In genomic region chr12:5242551-5243330, GRCm38 (mm10) we compare ENCODE assay signal across 25 mouse cellular contexts.
DNase-seq lines count a peak whose midpoint lies in the region; ATAC-seq lines count a peak whose summit lies in the region.
"Had no signal": no experiment of that assay in that cellular context is flagged by ENCODE, and none has a peak within 500 bp of the region (broad histone marks: within the 10 kb centered on the region; RNA-seq: fewer than 3 reads in every experiment).

No protein-coding gene starts in this region.

- 83% methylated on average over 8 of the region's 8 CpGs for WGBS in heart, embryonic 10.5 days
- 66% methylated on average over 8 of the region's 8 CpGs for WGBS in limb, embryonic 13.5 days
- WGBS in limb, embryonic 10.5 days, result 88% methylated on average over 8 of the region's 8 CpGs

- no peak overlapping the region for H3K4me3 ChIP-seq in heart, embryonic 10.5 days
- no peak overlapping the region for H3K4me3 ChIP-seq in limb, embryonic 13.5 days
- no peak overlapping the region for H3K4me3 ChIP-seq in limb, embryonic 10.5 days
- H3K4me3 ChIP-seq: left cerebral cortex, adult 2 months; liver, embryonic 15.5 days; lung, embryonic 15.5 days; midbrain, embryonic 15.5 days; neural tube, embryonic 12.5 days had no signal

- H3K27me3 ChIP-seq in heart, embryonic 10.5 days (ENCODE audit: insufficient read depth, poor library complexity, severe bottlenecking), result no peaks in the 10 kb centered on the region
- no peaks in the 10 kb centered on the region for H3K27me3 ChIP-seq in limb, embryonic 13.5 days
- H3K27me3 ChIP-seq in limb, embryonic 10.5 days (ENCODE audit: low read depth, poor library complexity, severe bottlenecking), result no peaks in the 10 kb centered on the region
- H3K27me3 ChIP-seq: liver, embryonic 15.5 days; lung, embryonic 15.5 days; midbrain, embryonic 15.5 days; neural tube, embryonic 12.5 days; Patski had no signal

- no peak overlapping the region for H3K4me2 ChIP-seq in limb, embryonic 13.5 days (replicated peaks)
- H3K4me2 ChIP-seq: liver, embryonic 15.5 days; lung, embryonic 15.5 days; midbrain, embryonic 15.5 days; neural tube, embryonic 12.5 days had no signal

- H3K36me3 ChIP-seq in heart, embryonic 10.5 days, result no peaks in the 10 kb centered on the region
- no peaks in the 10 kb centered on the region for H3K36me3 ChIP-seq in limb, embryonic 13.5 days
- H3K36me3 ChIP-seq in limb, embryonic 10.5 days, result no peaks in the 10 kb centered on the region
- H3K36me3 ChIP-seq: liver, embryonic 15.5 days; lung, embryonic 15.5 days; midbrain, embryonic 15.5 days; neural tube, embryonic 12.5 days had no signal

- H3K9me3 ChIP-seq in heart, embryonic 10.5 days, result no peaks in the 10 kb centered on the region
- H3K9me3 ChIP-seq in limb, embryonic 13.5 days, result no peaks in the 10 kb centered on the region
- no peaks in the 10 kb centered on the region for H3K9me3 ChIP-seq in limb, embryonic 10.5 days (replicated peaks)
- H3K9me3 ChIP-seq: liver, embryonic 15.5 days; lung, embryonic 15.5 days; midbrain, embryonic 15.5 days; neural tube, embryonic 12.5 days had no signal

- peak; percentile 55 for DNase-seq in adrenal gland, postnatal 14 days
- no peak for DNase-seq in adrenal gland, adult 18-20 months (ENCODE audit: low spot score in 2 of 2)
- peak; percentile 88 for DNase-seq in heart, adult 11 months
- no peak for DNase-seq in heart, embryonic 10.5 days (ENCODE audit: low spot score)
- no peak for DNase-seq in limb, embryonic 10.5 days (ENCODE audit: low spot score)
- no peak for DNase-seq in cerebellum, postnatal 4 days (ENCODE audit: low spot score in 2 of 2)
- DNase-seq: cerebellum, adult 2 months; cerebellum, postnatal 25 days; embryo, embryonic 11 days; gastrocnemius, postnatal 25 days; kidney, adult 18-20 months; kidney, postnatal 4 days; liver; lung, postnatal 4 days; right cerebral cortex, postnatal 25 days; spleen, adult 18-20 months; thymus, postnatal 25 days had no signal

- no peak overlapping the region for H3K9ac ChIP-seq in limb, embryonic 13.5 days
- H3K9ac ChIP-seq: liver, embryonic 15.5 days; lung, embryonic 15.5 days; midbrain, embryonic 15.5 days; neural tube, embryonic 12.5 days had no signal

- H3K27ac ChIP-seq in heart, embryonic 10.5 days, result no peak overlapping the region
- peak overlapping the region; percentile 1; the same call in 1 of the 2 replicates for H3K27ac ChIP-seq in limb, embryonic 13.5 days
- no peak overlapping the region for H3K27ac ChIP-seq in limb, embryonic 10.5 days
- H3K27ac ChIP-seq: liver, embryonic 15.5 days; lung, embryonic 15.5 days; midbrain, embryonic 15.5 days; neural tube, embryonic 12.5 days had no signal

- ATAC-seq in limb, embryonic 13.5 days (ENCODE audit: low FRiP score, low read depth), result no peak
- ATAC-seq: inflammation-experienced regulatory T-cells, adult 6 months; midbrain, embryonic 15.5 days; Patski had no signal

- H3K4me1 ChIP-seq in heart, embryonic 10.5 days, result peaks cover 51% of the 10 kb centered on the region
- peaks cover 92% of the 10 kb centered on the region for H3K4me1 ChIP-seq in limb, embryonic 13.5 days
- peaks cover 73% of the 10 kb centered on the region for H3K4me1 ChIP-seq in limb, embryonic 10.5 days
- H3K4me1 ChIP-seq: liver, embryonic 15.5 days had no signal

Comparison
In these comparisons a context has a peak if more than half of its experiments do, and no peak if none do; other contexts are left out.
1. DNase-seq: peak in adrenal gland, postnatal 14 days (single experiment) and heart, adult 11 months (single experiment); none in adrenal gland, adult 18-20 months (0 of 2), heart, embryonic 10.5 days (single experiment), limb, embryonic 10.5 days (single experiment) and cerebellum, postnatal 4 days (0 of 2).